Mouse (Mus musculus): ENCODE measurements around the gene Smc5. TPM values are rescaled to one million over a fixed set of nuclear protein-coding genes. Genes with fewer than 3 reads are reported as not detected.
A peak's percentile ranks its signal among the peaks of the same experiment; 100 is the strongest.

Gene Smc5
- 10 to 100 TPM; 13.7 to 14.5 TPM for total RNA-seq (2021)
- long read RNA-seq, experiment 1, full-length matches to known transcripts: 4 of 15 reads
- long read RNA-seq, experiment 1, partial matches to known transcripts: 2 of 15 reads
- long read RNA-seq, experiment 1, other reads (novel, unspliced or antisense): 9 of 15 reads
- long read RNA-seq, experiment 2, full-length matches to known transcripts: 5 of 11 reads
- long read RNA-seq, experiment 2, partial matches to known transcripts: 2 of 11 reads
- long read RNA-seq, experiment 2, other reads (novel, unspliced or antisense): 4 of 11 reads

DNA sequence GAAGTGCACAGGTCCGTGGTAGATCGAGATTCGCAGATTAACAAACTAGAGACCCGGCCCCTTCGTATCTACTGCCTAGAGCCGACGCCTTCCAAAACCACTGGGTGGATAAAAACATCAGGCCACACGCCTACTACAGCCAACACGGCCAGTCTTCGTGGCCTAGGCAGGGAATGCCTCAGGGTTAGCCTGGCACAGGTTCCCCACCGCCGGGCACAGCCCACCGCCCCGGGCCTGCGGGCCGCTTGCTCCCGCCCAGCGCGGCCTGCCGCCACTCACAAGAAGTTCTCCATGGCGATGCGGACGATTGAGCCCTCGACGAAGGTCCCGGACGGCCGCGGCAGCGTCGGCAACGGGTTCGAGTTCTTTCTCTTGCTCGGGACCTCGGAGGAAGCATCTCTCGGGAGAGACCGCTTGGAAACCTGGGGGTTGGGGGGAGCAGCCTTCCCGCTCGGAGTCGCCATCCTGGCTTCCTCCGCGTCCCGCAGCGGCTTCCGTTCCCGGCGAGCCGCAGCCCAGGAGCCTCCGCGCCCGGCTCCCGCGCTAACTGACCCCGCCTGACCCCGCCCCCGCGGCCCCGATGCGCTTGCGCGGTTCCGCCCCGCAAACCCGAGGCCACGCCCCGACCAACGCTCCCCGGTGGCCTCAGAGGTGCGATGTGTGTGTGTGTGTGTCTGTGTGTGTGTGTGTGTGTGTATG is at the start of gene Smc5:
Gene Smc5, minus strand, starts transcription at position 543 of the 699 bp plus-strand sequence.
- DNase-seq (ENCODE audit: low spot score): peak; percentile 91

DNA sequence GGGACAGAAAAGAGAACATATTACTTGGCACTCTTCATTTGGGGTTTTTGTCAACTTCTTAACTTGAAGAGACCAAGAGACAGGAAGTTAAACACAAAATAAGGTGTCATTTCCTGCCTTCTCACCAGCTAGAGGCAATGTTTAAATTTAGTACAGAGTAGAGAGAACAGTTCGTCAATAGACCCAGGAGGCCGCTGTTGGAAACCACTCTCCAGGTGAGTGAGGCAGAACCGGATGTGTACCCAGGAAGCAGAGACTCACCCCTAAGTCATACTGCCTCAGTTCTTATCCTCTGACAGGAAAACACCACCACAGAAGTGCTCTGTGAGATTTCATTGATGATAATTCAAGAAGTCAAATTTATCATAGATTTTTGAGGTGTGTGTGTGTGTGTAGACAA is 49.4 kb upstream of the Smc5 start:
- no peak for DNase-seq (ENCODE audit: low spot score)

DNA sequence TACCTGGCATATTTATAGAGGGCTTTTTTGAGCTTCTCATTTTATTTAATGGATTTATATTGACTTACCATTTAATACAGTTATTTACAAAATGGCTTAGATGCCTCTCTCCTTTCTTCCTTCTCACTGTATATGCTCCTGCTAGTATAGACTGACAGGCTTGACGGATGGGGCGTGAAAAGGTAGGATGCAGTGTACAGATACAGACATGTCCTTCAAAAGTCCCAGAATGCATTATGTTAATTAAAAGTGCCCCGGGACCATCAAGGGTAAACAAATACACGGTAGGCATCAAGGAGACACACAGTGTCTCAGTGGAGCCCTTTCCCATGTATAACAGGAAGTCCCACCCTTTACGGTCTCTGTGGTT is 44.3 kb upstream of the Smc5 start:
- DNase-seq (ENCODE audit: low spot score): no peak

DNA sequence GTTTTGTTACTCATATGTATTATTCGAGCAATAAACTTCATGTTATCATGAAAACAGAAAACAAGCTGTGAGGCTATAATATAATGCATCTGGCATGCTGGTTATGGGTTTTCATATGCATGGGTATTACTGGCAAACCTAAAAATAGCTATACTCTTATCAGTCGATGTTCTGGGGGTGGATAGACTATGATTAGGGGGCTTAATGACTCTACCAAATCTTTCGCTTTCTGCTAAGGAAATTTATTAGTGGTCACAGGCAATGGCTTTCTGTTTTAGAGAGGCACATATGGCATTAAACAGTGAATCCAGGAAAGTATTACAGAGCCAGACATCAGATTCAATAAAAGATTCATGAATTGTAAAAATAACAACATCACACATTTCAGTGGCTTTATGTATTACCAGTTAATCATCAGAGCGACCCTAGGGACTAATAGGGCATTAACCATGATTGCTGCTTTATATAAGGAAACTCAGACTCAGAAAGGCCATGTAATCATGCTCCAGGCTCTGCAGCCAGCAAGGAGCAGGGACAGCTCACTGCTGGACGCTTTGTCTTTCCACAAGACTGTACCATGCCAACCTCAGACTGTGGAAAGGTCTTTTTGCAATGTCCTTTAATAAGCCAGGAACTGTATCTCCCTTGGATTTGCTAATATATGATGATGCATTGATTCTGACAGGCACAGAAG is 43.7 kb upstream of the Smc5 start:
- no peak for DNase-seq (ENCODE audit: low spot score)

DNA sequence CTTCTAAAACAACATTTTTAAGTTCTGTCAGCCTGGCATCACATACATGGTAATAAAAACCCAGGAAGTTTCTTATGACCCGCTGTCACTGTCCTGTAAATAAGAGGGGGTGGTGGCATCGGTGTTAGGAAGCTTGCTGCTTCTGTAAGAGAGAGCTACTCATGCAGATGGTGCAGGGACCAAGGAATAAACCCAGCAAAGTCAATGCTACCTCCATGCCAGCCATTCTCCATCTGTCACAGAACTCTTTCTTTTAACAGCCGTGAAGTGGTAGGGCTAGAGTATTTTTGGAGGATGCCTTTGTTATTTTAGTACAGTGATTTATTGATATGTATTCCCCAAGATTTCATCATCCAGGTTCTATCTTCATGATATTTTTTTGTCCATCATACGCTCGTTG is 43.2 kb upstream of the Smc5 start:
- DNase-seq (ENCODE audit: low spot score): no peak

DNA sequence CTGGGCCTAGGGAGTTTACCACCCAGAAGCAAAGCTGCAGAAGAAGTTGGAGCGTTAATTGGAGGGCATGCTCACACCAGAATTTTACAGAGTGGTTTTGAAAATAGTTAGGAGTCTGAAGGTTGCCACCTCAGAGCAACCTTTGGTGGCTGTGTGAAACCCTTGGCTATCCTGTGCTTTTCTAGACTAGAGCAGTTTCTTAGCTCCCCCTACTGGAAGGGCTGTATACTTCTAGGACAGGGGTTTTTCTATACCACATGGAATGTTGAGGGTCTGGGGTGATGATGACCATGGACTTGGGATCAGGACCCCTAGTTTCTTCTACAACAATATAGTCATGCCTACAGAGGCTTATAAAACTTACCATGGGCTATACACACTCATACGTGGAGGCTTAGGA is 36.3 kb upstream of the Smc5 start:
- DNase-seq (ENCODE audit: low spot score): no peak

DNA sequence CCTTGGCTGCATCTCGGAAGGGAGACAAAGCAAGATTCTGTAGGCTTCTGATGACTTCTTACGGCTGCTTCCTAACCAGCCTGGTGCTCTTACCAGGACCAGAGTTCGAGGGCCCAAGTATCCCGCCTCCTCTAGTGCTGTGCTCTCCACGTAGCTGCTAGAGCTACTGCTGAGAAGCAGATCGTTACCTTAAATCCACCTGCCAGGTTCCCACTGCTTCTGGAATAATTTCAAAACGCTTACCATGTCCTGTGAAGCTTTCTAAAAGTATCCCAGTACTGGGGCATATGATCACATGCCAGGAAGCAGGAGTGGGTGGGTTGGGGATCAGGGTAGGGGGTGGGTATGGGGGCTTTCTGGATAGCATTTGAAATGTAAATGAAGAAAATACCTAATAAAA is 33.0 kb upstream of the Smc5 start:
- DNase-seq (ENCODE audit: low spot score): no peak

DNA sequence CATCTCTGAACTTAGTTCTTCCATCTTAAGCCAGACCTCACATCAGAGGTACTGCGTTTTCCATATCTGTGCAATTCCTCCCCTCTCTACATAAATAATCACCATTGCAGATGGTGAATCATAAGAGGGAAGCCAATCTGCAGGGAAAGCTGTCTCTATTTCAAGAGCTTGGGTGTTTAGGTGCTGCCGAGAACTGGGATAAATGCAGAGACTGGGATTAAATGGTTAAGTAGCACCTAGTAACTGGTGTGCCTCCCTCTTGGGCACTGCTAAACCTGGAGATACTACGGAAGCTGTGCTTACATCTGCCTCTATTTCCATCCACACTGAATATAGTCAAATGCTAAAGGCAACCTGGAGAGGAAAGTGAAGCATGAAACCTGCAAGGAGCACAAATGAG is 26.3 kb upstream of the Smc5 start:
- no peak for DNase-seq (ENCODE audit: low spot score)

DNA sequence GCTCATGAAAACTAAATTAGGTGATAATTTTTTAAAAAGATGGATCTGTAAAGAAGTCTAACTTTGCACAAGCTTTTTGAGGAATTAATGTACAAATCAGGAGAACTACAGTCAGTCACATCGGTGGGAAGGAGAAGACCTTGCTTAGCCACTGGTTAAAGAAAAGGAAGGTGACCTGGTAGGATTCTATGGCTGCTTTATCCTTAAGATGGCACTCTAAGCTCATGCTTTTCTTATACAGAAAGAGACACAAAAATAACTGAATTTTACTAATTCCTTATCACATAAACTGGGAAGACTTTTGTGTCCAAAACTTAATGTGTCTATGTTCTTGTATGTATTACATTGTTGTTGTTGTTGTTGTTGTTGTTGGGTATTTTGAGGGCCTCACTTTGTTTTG is 25.2 kb upstream of the Smc5 start:
- no peak for DNase-seq (ENCODE audit: low spot score)

DNA sequence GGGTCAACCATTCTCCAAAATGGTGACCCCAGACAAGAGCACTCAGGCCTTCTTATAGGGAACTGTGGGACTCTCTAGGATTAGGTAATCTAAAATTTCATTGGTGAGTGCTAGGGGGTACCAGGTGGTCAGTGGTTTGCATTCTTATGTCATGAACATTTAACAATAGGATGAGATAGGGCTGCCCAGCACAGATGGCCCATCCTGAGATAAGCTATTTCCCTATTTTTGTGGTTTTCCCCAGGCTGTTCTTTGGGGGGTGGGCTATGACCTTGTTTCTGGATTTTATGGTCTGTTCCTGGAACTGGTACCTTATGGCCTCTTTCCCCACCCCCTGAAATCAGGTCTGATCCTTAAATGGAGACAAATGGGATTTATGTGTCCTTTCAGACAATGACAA is 23.5 kb upstream of the Smc5 start:
- no peak for DNase-seq (ENCODE audit: low spot score)

DNA sequence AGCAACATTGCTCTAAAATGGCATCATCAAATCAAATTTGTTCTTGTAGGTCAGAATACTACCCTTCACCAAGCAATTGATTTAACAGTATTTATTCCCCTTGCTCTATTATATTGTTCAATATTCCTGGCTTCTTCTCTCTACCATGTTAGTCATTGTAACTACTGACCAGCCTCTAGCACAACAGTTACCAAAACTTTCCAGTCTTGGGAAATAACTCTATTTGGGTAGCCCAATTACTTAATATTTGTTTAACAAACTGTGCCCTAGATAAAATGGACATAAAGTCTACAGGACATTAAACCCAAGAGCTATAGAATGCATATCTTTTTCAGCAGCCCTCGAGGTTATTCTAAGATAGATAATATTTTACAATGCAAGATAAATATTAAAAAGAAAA is 15.6 kb upstream of the Smc5 start:
- DNase-seq (ENCODE audit: low spot score): no peak

DNA sequence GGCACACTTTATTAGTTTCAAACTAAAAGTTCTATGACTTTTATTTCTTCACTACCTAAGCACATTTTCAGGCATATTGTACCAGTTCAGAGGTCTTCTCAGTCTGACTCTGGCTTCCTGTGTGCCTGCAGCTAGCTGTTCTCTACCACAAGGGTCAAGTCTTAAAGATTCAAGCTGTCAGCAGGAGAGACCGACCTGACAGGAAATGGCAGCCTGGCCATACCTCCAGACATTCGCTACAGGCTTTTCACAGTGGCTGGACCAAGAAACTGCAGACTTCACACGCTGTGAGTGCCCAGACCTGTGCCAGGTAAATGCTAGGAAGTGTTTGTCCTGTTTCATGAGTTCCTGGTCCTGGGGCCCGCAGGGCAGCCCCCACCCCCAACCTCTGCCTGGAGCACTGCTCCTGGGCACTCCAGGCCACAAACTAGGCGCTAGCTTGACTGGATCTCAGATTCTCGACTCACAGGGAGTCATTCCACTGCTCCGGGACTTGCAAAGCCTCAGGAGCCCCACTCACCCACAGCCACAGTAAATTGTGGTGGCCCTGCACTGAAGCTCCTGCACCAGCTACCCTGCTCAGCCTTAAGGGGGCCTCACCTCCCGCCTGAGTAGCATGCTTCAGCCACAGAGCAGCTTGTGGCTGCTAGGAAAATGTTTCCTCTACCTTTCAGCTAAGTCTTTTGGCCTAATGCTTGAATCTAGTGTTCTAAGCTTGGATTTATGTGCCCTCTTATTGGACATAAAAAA is 8.4 kb upstream of the Smc5 start:
- DNase-seq (ENCODE audit: low spot score): no peak

DNA sequence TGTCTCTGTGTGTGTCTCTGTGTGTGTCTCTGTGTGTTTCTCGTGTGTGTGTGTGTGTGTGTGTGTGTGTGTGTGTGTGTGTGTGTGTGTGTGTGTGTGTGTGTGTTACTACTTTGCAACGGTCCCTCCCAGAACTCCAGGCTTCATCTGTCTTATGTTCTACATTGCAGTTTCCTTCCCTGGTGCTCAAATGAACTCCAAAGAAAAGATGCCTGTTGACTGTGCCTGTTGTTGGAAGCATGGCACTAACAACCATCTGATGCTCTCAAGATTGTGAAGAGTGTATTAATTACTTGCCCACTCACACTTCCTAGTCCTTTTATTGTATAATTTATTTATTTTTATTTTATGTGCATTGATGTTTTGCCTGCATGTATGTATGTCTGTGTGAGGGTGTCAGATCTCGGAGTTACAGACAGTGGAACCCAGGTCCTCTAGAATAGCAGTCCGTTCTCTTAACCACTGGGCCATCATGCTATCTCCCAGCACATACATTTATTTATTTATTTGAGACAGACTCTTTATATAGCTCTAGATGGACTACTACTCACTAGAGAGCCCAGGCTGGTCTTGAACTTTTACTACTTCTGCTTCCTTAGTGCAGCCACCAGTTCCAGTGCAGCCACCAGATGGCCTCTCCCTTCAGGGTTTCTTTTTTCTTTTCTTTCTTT is 492 bp upstream of the Smc5 start:
- DNase-seq (ENCODE audit: low spot score): no peak

DNA sequence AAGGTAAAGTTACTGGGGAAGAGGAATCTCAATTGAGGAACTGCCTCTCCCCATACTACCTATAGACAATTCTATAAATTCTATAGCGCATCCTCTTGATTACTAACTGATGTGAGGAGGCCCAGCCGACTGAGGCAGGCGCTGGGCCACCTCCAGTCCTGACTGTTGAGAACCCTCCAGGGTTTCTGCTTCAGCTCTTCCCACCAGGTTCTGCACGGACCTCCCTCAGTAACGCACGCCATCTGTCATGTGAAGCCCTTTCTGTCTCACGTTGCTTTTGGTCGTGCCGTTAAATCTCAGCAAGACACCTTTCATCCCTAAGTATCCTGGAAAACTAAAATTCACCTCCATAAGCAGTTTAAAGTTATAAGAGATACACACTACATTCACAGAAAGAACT is 16.9 kb downstream of the Smc5 start:
- no peak for DNase-seq (ENCODE audit: low spot score)

DNA sequence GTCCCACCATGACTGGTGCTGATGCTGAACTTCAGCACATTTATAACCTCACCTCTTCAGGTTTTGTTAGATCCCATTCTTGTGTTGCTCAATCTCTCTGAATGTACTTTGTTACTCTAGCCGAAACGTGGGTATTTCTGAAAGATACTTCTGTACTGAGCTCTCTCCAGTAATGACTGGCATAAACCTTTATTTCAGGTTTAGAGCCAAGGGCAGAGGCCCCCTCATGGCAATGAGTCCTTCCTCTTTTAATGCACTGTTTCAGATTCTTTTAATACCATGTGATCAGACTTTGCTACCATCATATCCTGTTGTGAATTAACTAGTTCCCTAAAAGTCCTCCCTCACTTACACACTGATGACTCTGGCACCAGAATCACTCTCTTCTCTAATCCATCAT is 27.2 kb downstream of the Smc5 start:
- no peak for DNase-seq (ENCODE audit: low spot score)

DNA sequence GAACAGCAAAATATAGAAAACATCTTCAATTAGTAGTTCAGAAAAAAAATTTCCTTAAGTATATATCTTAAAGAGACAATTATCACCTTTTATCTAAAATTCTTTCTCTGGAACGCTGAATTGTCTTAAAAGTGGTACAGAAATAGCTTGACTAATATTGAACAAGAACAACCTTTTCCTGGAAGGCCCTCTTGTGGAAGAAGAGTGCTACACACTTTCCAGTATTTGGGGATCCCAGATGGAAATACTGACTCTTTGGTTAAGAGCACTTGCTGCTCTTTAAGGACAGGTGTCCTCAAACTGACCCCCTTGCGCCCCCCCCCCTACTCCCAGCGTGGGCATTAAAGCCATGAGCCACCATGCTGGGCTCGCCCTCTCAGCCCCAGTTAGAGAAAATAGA is 48.6 kb downstream of the Smc5 start:
- DNase-seq (ENCODE audit: low spot score): peak; percentile 57

DNA sequence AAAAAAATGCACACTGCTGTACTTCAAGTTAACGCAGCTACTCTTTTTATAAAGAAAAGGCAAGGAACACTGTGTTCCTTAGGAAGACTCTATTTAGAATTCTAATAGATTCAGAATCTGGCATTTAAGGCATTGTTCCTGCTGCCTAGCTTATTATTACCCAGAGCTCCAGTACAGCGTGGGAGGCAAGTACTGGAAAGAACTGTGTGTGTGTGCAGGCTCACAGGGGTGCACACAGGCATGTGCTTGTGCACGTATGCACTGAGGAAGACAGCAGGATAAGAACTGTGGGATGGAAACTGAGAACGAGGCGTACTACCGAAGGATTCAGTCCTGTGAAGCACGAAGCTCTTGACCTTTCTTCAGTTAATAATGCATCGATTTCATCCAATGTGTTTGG is 59.4 kb downstream of the Smc5 start:
- DNase-seq (ENCODE audit: low spot score): no peak

DNA sequence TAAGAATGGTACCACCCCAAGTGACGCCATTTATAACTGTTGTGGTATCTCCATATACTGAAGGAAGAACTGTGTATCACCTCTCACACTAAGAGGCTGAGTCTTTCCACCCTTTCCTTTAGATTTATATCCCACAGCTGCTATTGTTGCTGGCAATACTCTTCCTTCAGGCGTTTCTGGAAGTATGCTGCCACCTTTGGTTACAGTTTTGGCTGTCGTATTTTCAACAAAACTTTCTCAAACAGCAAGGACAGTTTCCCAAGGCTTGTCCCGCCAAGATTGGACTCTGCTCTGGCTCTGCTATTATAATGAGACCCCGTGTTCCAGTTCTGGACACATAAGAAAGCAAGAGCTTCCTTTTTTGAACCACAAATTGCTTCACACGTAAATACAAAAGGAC is 62.4 kb downstream of the Smc5 start:
- DNase-seq (ENCODE audit: low spot score): peak; percentile 16

DNA sequence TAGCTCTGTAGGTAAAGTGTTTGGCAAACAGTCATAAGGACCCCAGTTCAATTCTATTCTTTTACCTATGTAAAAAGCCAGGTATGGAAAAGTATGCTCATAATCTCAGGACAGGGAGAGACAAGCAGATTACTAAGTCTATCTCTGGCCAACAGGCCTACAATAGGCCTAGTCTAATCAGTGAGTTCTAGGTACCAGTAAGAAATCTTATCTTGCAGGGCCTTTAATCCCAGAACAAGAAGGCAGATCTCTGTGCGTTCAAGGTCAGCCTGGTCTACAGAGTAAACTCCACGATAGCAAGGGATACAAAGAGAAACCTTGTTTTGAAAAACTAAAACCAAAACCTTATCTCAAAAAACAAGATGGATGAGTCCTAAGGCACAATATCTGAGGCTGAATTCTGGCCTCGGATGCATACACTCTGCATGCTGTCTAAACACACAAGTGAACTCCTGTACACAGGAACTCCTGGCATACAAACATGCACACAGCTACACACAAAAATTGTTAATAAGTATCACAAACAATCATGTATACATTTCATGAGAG is 70.1 kb downstream of the Smc5 start:
- DNase-seq (ENCODE audit: low spot score): no peak

DNA sequence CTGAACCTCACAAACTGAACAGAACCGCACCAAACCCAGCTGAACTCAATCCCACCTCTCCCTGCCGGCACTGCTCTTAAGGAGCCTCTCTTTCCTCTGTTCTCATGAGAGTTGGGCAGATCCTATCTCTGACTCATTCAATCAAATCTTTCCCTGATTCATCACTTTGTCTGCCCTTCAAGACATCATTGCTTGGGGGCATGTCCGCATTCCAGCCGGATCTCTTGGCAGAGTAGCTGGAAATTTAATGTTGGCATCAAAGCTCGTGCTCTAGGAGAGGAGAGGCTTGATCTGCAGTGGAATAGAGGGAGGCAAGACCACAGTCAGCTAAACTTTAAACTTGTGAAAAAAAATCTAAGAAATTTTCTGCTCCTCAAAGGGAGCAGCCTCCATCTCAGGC is 71.6 kb downstream of the Smc5 start:
- no peak for DNase-seq (ENCODE audit: low spot score)

DNA sequence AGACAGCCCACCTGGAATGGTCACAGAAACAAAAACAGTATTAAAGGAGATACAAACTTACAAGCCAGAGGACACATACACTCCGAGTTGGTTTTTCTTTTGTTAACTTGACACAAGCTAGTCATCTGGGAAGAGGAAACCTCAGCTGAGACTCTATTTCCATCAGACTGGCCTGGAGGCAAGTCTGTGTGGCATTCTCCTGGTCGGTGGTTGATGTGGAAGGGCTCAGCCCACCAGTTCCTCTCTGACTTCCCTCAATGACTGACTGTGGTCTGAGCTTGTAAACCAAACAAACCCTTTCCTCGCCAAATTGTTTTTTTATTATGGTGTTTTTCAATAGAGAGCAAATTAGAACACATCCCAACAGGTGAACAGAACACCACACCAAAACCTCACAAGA is 80.6 kb downstream of the Smc5 start:
- no peak for DNase-seq (ENCODE audit: low spot score)
